Mouse (Mus musculus) lung, embryonic 14.5 days (tissue): ENCODE measurements around the gene Rrp1. TPM values are rescaled to one million over a fixed set of nuclear protein-coding genes. Genes with fewer than 3 reads are reported as not detected.

Source experiments
- ATAC-seq: fragments of 200-750 bp; cut with Nextera tagmentation; 2 replicates; pipeline ENCODE4 v1.8.0; 2017; ENCODE audit warnings: mild to moderate bottlenecking, moderate TSS enrichment, moderate library complexity; ENCODE audit not compliant: insufficient read depth
- DNase-seq: peaks from one replicate; pipeline ENCODE4 v3.0.0-alpha.2; 2015
- H3K27ac ChIP-seq: fragments of 300-500 bp; sonication (generic); 2 replicates; pipeline ENCODE4 v1.5.1; 2014; ENCODE audit warnings: low read depth, mild to moderate bottlenecking, moderate library complexity
- H3K27me3 ChIP-seq: fragments of 300-500 bp; sonication (generic); 2 replicates; pipeline ENCODE4 v1.6.1; 2014; ENCODE audit warnings: low read length, control low read depth; ENCODE audit not compliant: insufficient read depth
- H3K36me3 ChIP-seq: fragments of 300-500 bp; sonication (generic); 2 replicates; pipeline ENCODE4 v1.6.1; 2014; ENCODE audit warnings: control low read depth; ENCODE audit not compliant: insufficient read depth
- H3K4me1 ChIP-seq: fragments of 300-500 bp; sonication (generic); 2 replicates; pipeline ENCODE4 v1.6.1; 2014; ENCODE audit warnings: antibody characterized with exemption, control low read depth; ENCODE audit not compliant: insufficient read depth
- H3K4me2 ChIP-seq: fragments of 300-500 bp; sonication (generic); 2 replicates; pipeline ENCODE4 v1.6.1; 2014; ENCODE audit warnings: mild to moderate bottlenecking
- H3K4me3 ChIP-seq: fragments of 300-500 bp; sonication (generic); 2 replicates; pipeline ENCODE4 v1.5.1; 2014; ENCODE audit warnings: low read depth, low read length
- H3K9ac ChIP-seq: fragments of 300-500 bp; sonication (generic); 2 replicates; pipeline ENCODE4 v1.6.1; 2014
- H3K9me3 ChIP-seq: fragments of 300-500 bp; sonication (generic); 2 replicates; pipeline ENCODE4 v1.6.1; 2016; ENCODE audit warnings: low read depth, low read length, control low read depth
- CTCF ChIP-seq: IDR thresholded peaks from 2 replicates; pipeline ENCODE4 v1.5.1; 2016; ENCODE audit warnings: antibody characterized with exemption, low read depth
- WGBS: fragments of 180-500 bp; shearing (Covaris S2); extraction: QIAGEN DNeasy Blood & Tissue Kit; methylation state at CpG from one replicate; pipeline ENCODE4 v1.1.7; 2014; 5-methylcytosine and 5-hydroxymethylcytosine counted together
- polyA plus RNA-seq: library from polyadenylated mRNA; unstranded; fragments of >200 nt; fragmentation: Nextera tagmentation; extraction: Ambion mirVana; gene quantifications from 2 replicates; pipeline ENCODE4 v1.2.1, GENCODE M21; 2014

The Rrp1 gene
- polyA plus RNA-seq, 1 experiment from 2014 or later, result 249 TPM

DNA sequence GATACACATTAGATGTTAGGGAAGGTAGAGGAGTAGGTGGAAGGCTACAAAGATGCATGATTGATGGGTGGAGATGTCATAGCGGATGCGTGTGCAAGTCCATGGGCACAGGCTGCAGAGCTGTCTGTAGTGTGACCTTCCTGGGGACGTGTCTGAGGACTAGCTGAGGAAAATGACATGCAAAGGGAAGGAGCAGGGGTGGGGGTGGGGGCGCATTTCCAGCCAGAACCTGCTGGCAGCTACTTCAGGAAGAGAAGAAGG is 16.3 kb downstream of the Rrp1 start:
- no peak overlapping the region for H3K9ac ChIP-seq
- H3K36me3 ChIP-seq, result peaks cover 19% of the 10 kb centered on the region
- peaks cover 11% of the 10 kb centered on the region for H3K27me3 ChIP-seq
- H3K4me2 ChIP-seq, result no peak overlapping the region
- no peaks in the 10 kb centered on the region for H3K9me3 ChIP-seq
- WGBS, result 57% methylated on average over 4 of the region's 4 CpGs
- H3K4me3 ChIP-seq, result no peak overlapping the region
- DNase-seq, result no peak
- no peak for ATAC-seq
- no peak for TF ChIP-seq CTCF
- no peaks in the 10 kb centered on the region for H3K4me1 ChIP-seq
- no peak overlapping the region for H3K27ac ChIP-seq

DNA sequence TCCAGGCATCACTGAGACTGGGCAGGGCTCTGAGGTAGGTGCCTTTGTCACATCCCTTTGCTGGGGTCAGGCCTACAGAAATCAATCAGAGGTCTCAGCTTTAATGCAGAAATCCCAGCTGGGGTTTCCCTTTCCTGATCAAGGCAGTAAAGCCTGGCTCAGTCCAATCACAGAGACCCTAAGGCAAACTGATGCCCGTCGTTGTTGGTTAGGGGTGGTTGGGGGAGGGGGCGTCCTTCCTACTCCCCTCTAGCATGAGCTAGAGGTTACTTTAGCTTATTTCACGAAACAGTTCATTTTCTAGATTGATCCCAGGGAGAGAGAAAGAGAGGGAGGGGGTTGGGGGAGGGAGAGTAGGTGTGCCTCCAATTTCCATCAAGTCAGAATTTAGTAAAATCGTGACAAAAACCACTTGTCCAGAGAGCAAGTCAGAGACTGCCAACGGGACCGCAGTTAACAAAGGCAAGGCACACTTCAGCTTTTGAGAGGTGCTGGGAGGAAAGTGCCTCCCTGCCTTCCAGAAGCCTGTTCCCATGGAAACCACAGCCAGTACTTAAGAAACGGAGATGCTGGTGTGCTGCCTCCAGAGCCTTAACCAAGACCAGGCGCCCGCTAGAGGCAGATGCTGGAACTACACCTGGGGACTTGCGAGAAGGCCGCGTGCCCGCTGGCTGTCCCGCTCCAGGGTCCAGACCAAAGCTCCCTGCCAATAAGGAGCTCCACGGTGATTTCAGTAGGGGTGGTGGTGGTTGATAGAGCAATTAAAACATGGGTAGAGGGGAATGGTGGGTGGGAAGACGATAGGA is 16.8 kb downstream of the Rrp1 start:
- DNase-seq (peak; percentile 99), ATAC-seq (peak; percentile 77)
- peaks cover 14% of the 10 kb centered on the region for H3K36me3 ChIP-seq
- no peaks in the 10 kb centered on the region for H3K4me1 ChIP-seq
- no peak overlapping the region for H3K27ac ChIP-seq
- no peak overlapping the region for H3K9ac ChIP-seq
- WGBS, result 9% methylated on average over 17 of the region's 17 CpGs
- peaks cover 15% of the 10 kb centered on the region for H3K27me3 ChIP-seq
- no peak overlapping the region for H3K4me3 ChIP-seq
- H3K4me2 ChIP-seq, result no peak overlapping the region
- H3K9me3 ChIP-seq, result no peaks in the 10 kb centered on the region
- peak; percentile 94 for TF ChIP-seq CTCF

DNA sequence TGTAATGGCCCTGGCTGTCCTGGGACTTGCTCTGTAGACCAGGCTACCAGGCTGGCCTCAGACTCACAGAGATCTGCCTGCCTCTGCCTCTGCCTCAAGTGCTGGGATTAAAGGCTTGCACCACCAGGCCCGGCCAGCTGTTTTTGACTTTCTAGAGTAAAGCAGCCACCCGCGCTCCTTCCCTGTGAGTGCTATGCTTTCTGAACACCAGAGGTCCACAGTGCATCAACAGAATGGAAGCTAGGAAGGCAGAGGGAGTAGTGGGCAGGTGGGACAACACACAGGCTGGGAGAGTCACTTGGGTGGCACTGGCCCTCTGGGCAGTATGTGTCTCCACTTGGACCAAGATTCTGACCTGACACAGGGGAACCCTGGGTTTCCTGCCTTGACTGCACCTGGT is 17.5 kb downstream of the Rrp1 start:
- Histone ChIP-seq H3K4me3 (no peak overlapping the region), H3K9ac (no peak overlapping the region), H3K27me3 (peaks cover 22% of the 10 kb centered on the region), H3K36me3 (peaks cover 7% of the 10 kb centered on the region), H3K4me2 (no peak overlapping the region), H3K4me1 (no peaks in the 10 kb centered on the region), H3K27ac (no peak overlapping the region), H3K9me3 (no peaks in the 10 kb centered on the region)
- ATAC-seq (no peak), DNase-seq (no peak)
- no peak for TF ChIP-seq CTCF
- 85% methylated on average over 3 of the region's 3 CpGs for WGBS

DNA sequence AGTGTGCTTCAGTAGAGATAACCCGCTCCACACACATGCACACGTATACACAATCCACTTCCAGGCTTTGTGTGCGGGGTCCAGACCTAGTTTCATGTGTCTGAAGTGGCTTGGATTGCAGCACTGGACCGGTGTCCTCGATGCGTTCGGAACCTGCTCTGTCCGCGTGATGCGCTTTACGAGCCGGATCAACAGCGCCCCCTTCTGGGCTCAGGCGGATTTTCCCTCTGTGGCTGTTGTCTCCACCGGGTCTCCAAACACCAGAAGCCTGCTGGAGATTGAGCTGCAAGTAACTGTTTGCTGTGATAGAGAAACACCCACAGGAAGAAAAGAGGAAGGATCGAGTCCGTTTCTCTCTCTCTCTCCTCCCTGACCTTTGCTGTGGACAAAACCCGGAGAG is 20.8 kb downstream of the Rrp1 start:
- 3% methylated on average over 18 of the region's 18 CpGs for WGBS
- no peaks in the 10 kb centered on the region for H3K4me1 ChIP-seq
- DNase-seq (peak; percentile 89), ATAC-seq (peak; percentile 47; the same call in 1 of the 2 replicates)
- no peak overlapping the region for H3K27ac ChIP-seq
- TF ChIP-seq CTCF, result peak; percentile 89
- H3K27me3 ChIP-seq, result peaks cover 25% of the 10 kb centered on the region
- H3K36me3 ChIP-seq, result no peaks in the 10 kb centered on the region
- 0 out of 2 replicates have a peak overlapping the region, but pooled peaks have one; percentile 15 for H3K4me2 ChIP-seq
- no peak overlapping the region for H3K9ac ChIP-seq
- no peak overlapping the region for H3K4me3 ChIP-seq
- no peaks in the 10 kb centered on the region for H3K9me3 ChIP-seq

DNA sequence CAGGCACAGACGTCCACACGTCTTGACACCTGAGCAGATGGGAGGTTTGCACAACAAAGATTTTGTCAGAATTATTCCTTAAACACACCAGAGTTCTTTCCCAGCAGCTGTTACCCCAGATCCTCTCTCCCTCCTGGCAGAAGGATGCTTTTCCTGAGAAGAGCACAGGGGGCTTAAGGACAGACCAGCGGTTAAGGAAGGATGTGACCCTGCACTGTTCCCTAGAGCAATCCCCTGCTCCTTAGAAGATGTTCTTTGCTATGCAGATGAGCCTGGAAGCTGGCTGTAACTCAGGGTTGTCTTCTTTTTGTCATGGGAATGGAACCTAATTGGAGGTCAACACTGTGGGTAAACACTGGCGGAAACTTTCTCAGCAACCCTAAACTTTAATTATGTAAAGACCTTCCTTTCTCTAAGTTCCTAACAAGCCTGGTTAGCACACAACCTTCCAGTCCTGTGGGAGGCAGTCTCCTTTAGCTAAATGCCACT is 21.8 kb downstream of the Rrp1 start:
- TF ChIP-seq CTCF, result no peak
- H3K27me3 ChIP-seq, result peaks cover 25% of the 10 kb centered on the region

DNA sequence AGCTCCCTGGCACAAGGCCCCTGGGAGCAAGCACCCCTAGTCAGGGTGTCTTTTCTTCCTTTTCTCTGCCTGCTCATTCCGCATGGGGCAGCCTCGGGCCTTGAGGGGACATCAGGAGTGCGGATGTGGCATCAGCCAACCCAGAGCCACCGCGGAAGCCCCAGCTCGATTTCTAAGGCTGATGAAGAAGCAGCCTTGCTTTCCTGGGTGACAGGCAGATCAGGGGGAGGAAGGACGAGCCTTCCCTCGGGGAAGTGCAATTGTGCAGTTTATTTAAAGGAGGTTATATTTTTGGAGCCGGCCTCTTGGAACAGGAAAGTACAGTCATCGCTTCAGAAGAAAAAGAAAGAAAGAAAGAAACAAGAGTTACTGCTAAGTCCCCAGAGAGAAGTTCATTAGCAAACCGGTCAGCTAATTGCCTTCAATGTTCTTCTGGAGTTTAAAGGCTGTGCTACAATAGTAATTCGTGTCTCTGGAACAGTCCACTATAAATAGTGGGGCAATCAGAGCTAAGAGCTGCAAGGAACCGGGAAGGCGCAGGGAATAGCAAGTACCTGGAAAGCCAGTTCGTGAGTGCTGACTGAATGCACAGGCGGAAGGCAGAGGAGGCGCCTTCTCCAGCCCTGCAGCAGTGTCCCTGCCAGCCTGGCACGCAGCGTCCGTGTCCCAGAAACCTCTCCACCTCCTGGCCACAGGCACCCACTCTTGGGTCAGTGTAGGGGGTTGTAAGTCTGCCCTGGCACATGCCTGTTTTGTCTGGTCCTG is 24.4 kb downstream of the Rrp1 start:
- DNase-seq (no peak), ATAC-seq (no peak)
- peaks cover 25% of the 10 kb centered on the region for H3K27me3 ChIP-seq
- H3K4me3 ChIP-seq, result no peak overlapping the region
- no peaks in the 10 kb centered on the region for H3K4me1 ChIP-seq
- WGBS, result 72% methylated on average over 20 of the region's 20 CpGs
- H3K9me3 ChIP-seq, result no peaks in the 10 kb centered on the region
- no peak for TF ChIP-seq CTCF
- H3K36me3 ChIP-seq, result no peaks in the 10 kb centered on the region
- H3K9ac ChIP-seq, result no peak overlapping the region; the same call in 1 of the 2 replicates
- H3K27ac ChIP-seq, result no peak overlapping the region
- no peak overlapping the region for H3K4me2 ChIP-seq

More for the DNA sequence above, 21.8 kb downstream of the Rrp1 start:
- 21% methylated on average over 4 of the region's 4 CpGs for WGBS
- H3K9me3 ChIP-seq, result no peaks in the 10 kb centered on the region
- no peak overlapping the region for H3K4me3 ChIP-seq
- H3K4me1 ChIP-seq, result no peaks in the 10 kb centered on the region
- H3K27ac ChIP-seq, result no peak overlapping the region
- DNase-seq, result no peak
- no peak for ATAC-seq
- no peak overlapping the region for H3K9ac ChIP-seq
- H3K4me2 ChIP-seq, result no peak overlapping the region
- H3K36me3 ChIP-seq, result no peaks in the 10 kb centered on the region

DNA sequence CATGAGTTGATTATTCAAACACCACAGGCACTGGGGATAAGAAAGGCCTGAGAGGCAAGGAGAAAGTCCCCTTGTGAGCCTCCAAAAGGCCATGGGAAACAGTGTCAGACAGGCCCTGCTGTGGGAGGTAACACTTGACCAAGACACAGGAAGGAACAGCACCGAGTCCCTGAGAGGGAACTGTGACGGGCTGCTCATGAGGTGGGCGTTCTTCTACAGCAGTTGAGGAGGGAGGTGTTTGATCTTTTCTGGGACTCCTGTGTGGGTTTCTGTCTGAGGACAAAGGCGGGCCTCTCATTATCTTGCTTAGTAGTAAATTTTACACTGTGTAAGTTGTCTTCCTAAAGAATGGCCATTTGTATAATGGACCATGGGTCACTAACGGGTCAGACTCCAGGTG is 27.3 kb downstream of the Rrp1 start:
- Histone ChIP-seq H3K36me3 (no peaks in the 10 kb centered on the region), H3K9me3 (no peaks in the 10 kb centered on the region), H3K4me3 (no peak overlapping the region), H3K4me1 (no peaks in the 10 kb centered on the region), H3K4me2 (no peak overlapping the region), H3K27ac (no peak overlapping the region), H3K9ac (no peak overlapping the region), H3K27me3 (peaks cover 4% of the 10 kb centered on the region; the same call in 1 of the 2 replicates)
- ATAC-seq, result no peak
- WGBS, result 59% methylated on average over 5 of the region's 5 CpGs
- TF ChIP-seq CTCF, result no peak
- DNase-seq, result no peak
